Mouse (Mus musculus) intestine, embryonic 14.5 days (tissue): Measurements from ENCODE around the gene Usp24. TPM values are rescaled to one million over a fixed set of nuclear protein-coding genes. Genes with fewer than 3 reads are reported as not detected.

Source experiments
- ATAC-seq: fragments of 200-750 bp; cut with Nextera tagmentation; replicated peaks from 2 replicates; pipeline ENCODE4 v1.8.0; 2017; ENCODE audit warnings: low read depth, moderate number of reproducible peaks, moderate TSS enrichment, moderate library complexity; ENCODE audit not compliant: low FRiP score, low TSS enrichment
- DNase-seq: peaks from one replicate; pipeline ENCODE4 v3.0.0-alpha.2; 2018; ENCODE audit warnings: low spot score
- H3K27ac ChIP-seq: fragments of 300-500 bp; sonication (generic); 2 replicates; pipeline ENCODE4 v1.5.1; 2014; ENCODE audit warnings: low read depth, mild to moderate bottlenecking, control low read depth
- H3K27me3 ChIP-seq: fragments of 300-500 bp; sonication (generic); replicated peaks from 2 replicates; pipeline ENCODE4 v1.6.1; 2014; ENCODE audit warnings: low read length, control low read depth; ENCODE audit not compliant: control insufficient read depth, insufficient read depth
- H3K36me3 ChIP-seq: fragments of 300-500 bp; sonication (generic); 2 replicates; pipeline ENCODE4 v1.6.1; 2014; ENCODE audit warnings: low read length, control low read depth; ENCODE audit not compliant: control insufficient read depth, insufficient read depth
- H3K4me1 ChIP-seq: fragments of 300-500 bp; sonication (generic); replicated peaks from 2 replicates; pipeline ENCODE4 v1.6.1; 2014; ENCODE audit warnings: low read length, control low read depth, mixed read lengths; ENCODE audit not compliant: control insufficient read depth, insufficient read depth
- H3K4me2 ChIP-seq: fragments of 300-500 bp; sonication (generic); 2 replicates; pipeline ENCODE4 v1.6.1; 2014; ENCODE audit warnings: low read length
- H3K4me3 ChIP-seq: fragments of 300-500 bp; sonication (generic); 2 replicates; pipeline ENCODE4 v1.5.1; 2014; ENCODE audit warnings: low read depth, low read length, control low read depth, mixed read lengths
- H3K9ac ChIP-seq: fragments of 300-500 bp; sonication (generic); 2 replicates; pipeline ENCODE4 v1.6.1; 2014; ENCODE audit warnings: mild to moderate bottlenecking, low read length
- H3K9me3 ChIP-seq: fragments of 300-500 bp; sonication (generic); 2 replicates; pipeline ENCODE4 v1.6.1; 2016; ENCODE audit warnings: low read length, control low read depth; ENCODE audit not compliant: control insufficient read depth
- WGBS: fragments of 180-500 bp; shearing (Covaris S2); extraction: QIAGEN DNeasy Blood & Tissue Kit; methylation state at CpG from one replicate; pipeline ENCODE4 v1.1.7; 2014; 5-methylcytosine and 5-hydroxymethylcytosine counted together
- polyA plus RNA-seq: library from polyadenylated mRNA; unstranded; fragments of >200 nt; fragmentation: Nextera tagmentation; extraction: Ambion mirVana; gene quantifications from 2 replicates; pipeline ENCODE4 v1.2.1, GENCODE M21; 2014

Usp24 gene
- polyA plus RNA-seq, 1 experiment from 2014 or later = 14.0 TPM

DNA sequence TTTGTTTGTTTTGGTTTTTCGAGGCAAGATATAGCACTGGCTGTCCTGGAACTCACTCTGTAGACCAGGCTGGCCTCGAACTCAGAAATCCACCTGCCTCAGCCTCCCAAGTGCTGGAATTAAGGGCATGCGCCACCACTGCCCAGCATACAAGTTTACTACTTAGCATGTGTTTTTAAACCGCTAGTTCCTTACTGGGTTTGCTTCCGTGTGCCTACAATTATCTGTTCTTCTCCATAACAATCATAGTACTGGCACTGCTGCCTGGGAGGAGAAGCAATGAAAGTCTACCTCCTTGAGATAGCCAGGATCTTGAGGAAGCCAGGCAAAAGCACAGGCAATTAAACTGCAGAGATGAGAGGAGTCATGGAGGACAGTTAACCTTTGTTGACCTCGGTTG is 112.6 kb downstream of the Usp24 start:
- Histone ChIP-seq H3K27me3 (no peaks in the 10 kb centered on the region), H3K27ac (no peak overlapping the region), H3K9ac (no peak overlapping the region), H3K4me1 (no peaks in the 10 kb centered on the region), H3K4me3 (no peak overlapping the region), H3K9me3 (no peaks in the 10 kb centered on the region), H3K4me2 (no peak overlapping the region), H3K36me3 (peaks cover 76% of the 10 kb centered on the region)
- DNase-seq (no peak), ATAC-seq (no peak)
- 92% methylated on average over 6 of the region's 6 CpGs for WGBS

DNA sequence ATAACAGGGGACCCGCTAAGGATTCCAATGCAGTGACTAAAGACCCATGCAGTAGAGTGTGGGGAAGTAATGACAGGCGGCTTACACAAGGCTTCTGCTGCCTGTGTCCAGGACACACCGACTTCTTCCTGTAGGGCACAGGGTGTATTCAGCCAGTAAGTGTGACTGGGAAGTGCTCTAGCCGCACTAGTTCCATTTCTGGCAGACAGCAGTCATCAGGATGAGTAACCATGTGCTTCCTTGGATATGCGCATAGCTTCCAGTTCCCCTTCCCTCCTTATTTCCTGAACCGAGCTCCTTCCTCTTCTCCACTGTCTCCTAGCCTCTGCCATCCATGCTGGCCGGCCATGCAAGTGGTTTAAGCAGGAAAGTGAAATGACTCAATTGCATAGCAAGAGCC is 113.1 kb downstream of the Usp24 start:
- Histone ChIP-seq H3K4me3 (no peak overlapping the region), H3K36me3 (peaks cover 74% of the 10 kb centered on the region)
- ATAC-seq = no peak

DNA sequence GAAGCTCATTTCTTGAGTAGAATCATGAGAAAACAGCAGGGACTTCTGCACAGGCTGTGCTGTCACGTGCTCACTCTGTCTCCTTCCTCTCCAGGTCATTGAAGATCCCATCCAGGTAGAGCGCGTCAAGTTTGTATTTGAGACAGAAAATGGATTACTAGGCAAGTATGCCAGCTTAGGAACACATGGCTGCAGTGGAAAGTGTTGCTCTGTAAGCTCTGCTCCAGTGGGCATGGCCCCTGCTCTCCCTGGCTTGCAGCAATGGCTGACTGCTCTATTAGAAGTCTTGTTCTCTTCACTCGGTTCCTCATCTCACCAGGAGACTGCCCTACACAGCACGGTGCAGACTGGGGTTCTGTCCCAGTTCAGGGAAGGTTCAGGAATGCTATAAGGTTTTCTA is 114.4 kb downstream of the Usp24 start:
- peak; percentile 7 for DNase-seq
- no peak overlapping the region for H3K4me2 ChIP-seq
- peaks cover 74% of the 10 kb centered on the region for H3K36me3 ChIP-seq
- 92% methylated on average over 5 of the region's 5 CpGs for WGBS
- no peaks in the 10 kb centered on the region for H3K9me3 ChIP-seq
- H3K9ac ChIP-seq = no peak overlapping the region
- H3K4me1 ChIP-seq = no peaks in the 10 kb centered on the region
- no peak overlapping the region for H3K4me3 ChIP-seq
- H3K27me3 ChIP-seq = no peaks in the 10 kb centered on the region
- ATAC-seq = no peak
- H3K27ac ChIP-seq = no peak overlapping the region

More for the DNA sequence above, 113.1 kb downstream of the Usp24 start:
- Histone ChIP-seq H3K27ac (no peak overlapping the region), H3K9ac (no peak overlapping the region), H3K9me3 (no peaks in the 10 kb centered on the region), H3K4me1 (no peaks in the 10 kb centered on the region), H3K4me2 (no peak overlapping the region), H3K27me3 (no peaks in the 10 kb centered on the region)
- no peak for DNase-seq
- 85% methylated on average over 7 of the region's 7 CpGs for WGBS

DNA sequence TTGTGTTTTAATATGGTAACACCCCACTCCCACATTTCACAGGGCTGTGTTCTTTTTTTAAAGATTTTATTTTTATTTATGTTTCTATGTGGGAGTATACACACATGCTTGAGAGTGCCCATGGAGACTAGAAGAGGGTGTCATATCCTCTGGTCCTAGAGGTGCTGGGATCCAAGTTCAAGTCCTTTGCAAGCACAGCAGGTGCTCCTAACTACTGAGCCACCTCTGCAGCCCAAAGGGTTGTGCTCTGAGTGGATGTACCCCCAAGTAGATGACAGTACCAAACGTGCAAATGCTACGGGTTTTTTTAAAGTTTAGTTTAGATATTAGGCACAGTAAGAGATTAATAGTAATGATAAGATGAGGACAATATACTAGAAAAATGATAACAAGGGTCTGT is 119.4 kb downstream of the Usp24 start:
- Histone ChIP-seq H3K4me2 (no peak overlapping the region), H3K9ac (no peak overlapping the region), H3K27ac (no peak overlapping the region), H3K4me3 (no peak overlapping the region), H3K27me3 (no peaks in the 10 kb centered on the region), H3K36me3 (peaks cover 85% of the 10 kb centered on the region), H3K4me1 (no peaks in the 10 kb centered on the region), H3K9me3 (no peaks in the 10 kb centered on the region)
- DNase-seq (no peak), ATAC-seq (no peak)
- WGBS = 87% methylated on average over 2 of the region's 2 CpGs

DNA sequence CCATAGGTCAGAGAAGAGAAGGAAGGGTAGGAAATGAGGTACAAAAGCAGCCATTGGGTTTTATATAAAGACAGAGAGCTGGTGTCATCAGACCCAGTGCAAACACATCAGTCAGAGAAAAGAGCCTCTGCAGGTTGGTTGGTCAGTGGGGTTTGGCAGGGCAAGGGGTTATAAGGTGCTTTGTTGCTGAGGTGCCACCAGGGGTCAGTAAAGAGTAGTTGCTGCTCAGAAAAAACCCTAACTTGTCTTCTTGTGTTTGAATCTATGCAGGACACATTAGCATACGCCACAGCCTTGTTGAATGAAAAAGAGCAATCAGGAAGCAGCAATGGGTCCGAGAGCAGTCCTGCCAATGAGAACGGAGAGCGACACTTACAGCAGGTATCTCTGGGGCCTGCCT is 120.5 kb downstream of the Usp24 start:
- DNase-seq (peak; percentile 53), ATAC-seq (no peak)
- 65% methylated on average over 4 of the region's 4 CpGs for WGBS
- Histone ChIP-seq H3K4me3 (no peak overlapping the region), H3K27me3 (no peaks in the 10 kb centered on the region), H3K9me3 (no peaks in the 10 kb centered on the region), H3K4me2 (no peak overlapping the region), H3K27ac (no peak overlapping the region), H3K9ac (no peak overlapping the region), H3K4me1 (no peaks in the 10 kb centered on the region), H3K36me3 (peaks cover 85% of the 10 kb centered on the region)

DNA sequence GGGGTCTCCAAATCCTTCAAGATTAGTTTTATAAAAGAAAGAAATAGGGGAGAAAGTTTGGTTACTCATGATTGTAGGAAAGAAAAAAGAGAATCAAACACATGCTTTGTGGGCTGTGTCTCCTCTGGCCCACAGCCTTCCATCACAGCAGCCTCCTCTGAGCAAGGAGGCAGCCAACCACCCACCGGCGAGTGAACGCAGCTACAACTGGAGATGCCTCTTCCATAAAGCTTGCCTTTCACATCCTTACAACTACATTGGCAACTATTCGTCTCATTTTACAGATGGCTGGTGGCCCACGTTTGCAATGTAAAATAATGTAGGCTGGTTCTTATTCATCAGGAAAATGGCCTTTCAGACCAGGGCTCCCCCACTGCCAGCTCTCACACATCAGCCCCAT is 121.2 kb downstream of the Usp24 start:
- peak; percentile 1 for DNase-seq
- Histone ChIP-seq H3K27ac (no peak overlapping the region), H3K4me1 (no peaks in the 10 kb centered on the region), H3K9me3 (no peaks in the 10 kb centered on the region), H3K4me2 (no peak overlapping the region), H3K4me3 (no peak overlapping the region), H3K36me3 (peaks cover 85% of the 10 kb centered on the region), H3K27me3 (no peaks in the 10 kb centered on the region), H3K9ac (no peak overlapping the region)
- 94% methylated on average over 5 of the region's 5 CpGs for WGBS
- ATAC-seq = no peak

DNA sequence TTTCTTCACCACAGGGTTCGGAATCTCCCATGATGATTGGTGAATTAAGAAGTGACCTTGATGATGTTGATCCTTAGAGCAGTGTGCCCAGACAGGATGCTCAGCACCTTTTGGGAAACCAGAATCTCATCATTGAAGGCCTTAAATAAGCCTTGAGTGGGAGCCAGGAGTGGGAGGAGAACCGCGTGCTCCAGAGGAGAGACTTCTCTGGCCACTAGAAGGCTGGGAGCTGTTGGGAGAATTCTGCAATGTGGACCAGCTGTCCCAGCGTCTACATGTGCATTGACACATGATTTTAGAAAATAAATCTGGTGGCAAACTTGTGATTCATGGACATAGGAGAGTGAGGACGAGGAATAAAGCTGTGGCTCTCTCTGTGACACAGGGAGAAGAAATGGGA is 122.8 kb downstream of the Usp24 start:
- DNase-seq = no peak
- H3K4me3 ChIP-seq = no peak overlapping the region
- no peak overlapping the region for H3K27ac ChIP-seq
- 91% methylated on average over 5 of the region's 5 CpGs for WGBS
- no peak for ATAC-seq
- no peak overlapping the region for H3K4me2 ChIP-seq
- no peaks in the 10 kb centered on the region for H3K9me3 ChIP-seq
- H3K27me3 ChIP-seq = no peaks in the 10 kb centered on the region
- peaks cover 91% of the 10 kb centered on the region for H3K36me3 ChIP-seq
- no peak overlapping the region for H3K9ac ChIP-seq
- no peaks in the 10 kb centered on the region for H3K4me1 ChIP-seq

DNA sequence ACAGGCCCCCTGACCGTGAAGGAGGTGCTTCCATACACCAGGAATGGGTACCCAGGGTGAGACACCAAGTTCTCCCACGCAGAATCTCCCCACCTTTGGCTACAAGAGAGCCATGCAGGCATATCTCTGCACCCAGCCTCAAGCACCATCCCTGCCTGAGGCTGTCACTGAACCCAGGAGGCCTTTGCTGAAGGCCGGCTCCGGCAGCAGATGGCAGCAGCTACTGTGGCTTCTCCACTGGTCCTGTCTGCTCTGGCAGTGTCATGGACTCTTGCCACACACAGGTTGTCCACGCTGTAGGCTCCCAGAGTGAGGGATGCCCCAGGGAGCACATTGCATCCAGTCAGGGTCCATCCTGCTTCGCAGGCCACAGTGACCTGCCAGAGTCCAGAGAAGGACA is 127.2 kb downstream of the Usp24 start:
- Histone ChIP-seq H3K36me3 (peaks cover 58% of the 10 kb centered on the region), H3K4me3 (no peak overlapping the region)

DNA sequence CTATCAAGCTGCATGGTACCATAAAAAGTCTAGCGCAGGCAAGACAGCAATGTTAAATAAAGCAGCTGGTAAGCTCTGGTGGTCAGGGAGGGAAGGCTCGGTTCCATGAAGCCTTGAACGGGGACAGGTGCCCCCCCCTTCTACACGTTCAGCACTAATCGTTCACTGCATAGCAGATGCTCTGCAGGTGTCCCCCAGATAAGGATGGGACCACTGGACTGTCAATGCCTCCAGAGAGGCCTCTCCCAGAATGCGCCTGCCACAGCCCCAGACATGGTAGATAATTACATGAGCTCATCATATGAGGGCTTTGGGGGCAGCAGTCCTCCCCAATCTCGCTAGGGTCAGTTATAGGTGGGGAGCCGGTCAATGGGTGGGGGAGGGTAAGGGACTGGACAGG is 133.3 kb downstream of the Usp24 start:
- Histone ChIP-seq H3K4me3 (no peak overlapping the region), H3K9me3 (no peaks in the 10 kb centered on the region), H3K27ac (no peak overlapping the region), H3K4me1 (no peaks in the 10 kb centered on the region), H3K27me3 (no peaks in the 10 kb centered on the region), H3K36me3 (peaks cover 14% of the 10 kb centered on the region; the same call in 1 of the 2 replicates), H3K4me2 (no peak overlapping the region), H3K9ac (no peak overlapping the region)
- DNase-seq (no peak), ATAC-seq (no peak)
- WGBS = 82% methylated on average over 8 of the region's 8 CpGs

More for the DNA sequence above, 127.2 kb downstream of the Usp24 start:
- Histone ChIP-seq H3K9me3 (no peaks in the 10 kb centered on the region), H3K4me2 (no peak overlapping the region), H3K27me3 (no peaks in the 10 kb centered on the region), H3K9ac (no peak overlapping the region), H3K27ac (no peak overlapping the region), H3K4me1 (no peaks in the 10 kb centered on the region)
- no peak for ATAC-seq
- DNase-seq = no peak
- 83% methylated on average over 6 of the region's 6 CpGs for WGBS
